Mouse (Mus musculus) splenic B cell, adult 2 months (primary cell): ENCODE measurements around the gene Unc13b.
A peak's percentile ranks its signal among the peaks of the same experiment; 100 is the strongest.

Experiments used
- DNase-seq: peaks from one replicate; pipeline ENCODE4 v3.0.0-alpha.2; 2011; ENCODE audit warnings: low read depth, low spot score
- H3K27me3 ChIP-seq: 2 replicates; pipeline ENCODE4 v1.6.1; 2012; ENCODE audit warnings: mild to moderate bottlenecking, low read length, moderate library complexity, mixed read lengths; ENCODE audit not compliant: control insufficient read depth, poor library complexity, insufficient read depth, severe bottlenecking
- H3K36me3 ChIP-seq: 2 replicates; pipeline ENCODE4 v1.6.1; 2012; ENCODE audit warnings: mild to moderate bottlenecking, low read length, moderate library complexity, mixed read lengths; ENCODE audit not compliant: control insufficient read depth, poor library complexity, insufficient read depth, severe bottlenecking

Gene Unc13b

DNA sequence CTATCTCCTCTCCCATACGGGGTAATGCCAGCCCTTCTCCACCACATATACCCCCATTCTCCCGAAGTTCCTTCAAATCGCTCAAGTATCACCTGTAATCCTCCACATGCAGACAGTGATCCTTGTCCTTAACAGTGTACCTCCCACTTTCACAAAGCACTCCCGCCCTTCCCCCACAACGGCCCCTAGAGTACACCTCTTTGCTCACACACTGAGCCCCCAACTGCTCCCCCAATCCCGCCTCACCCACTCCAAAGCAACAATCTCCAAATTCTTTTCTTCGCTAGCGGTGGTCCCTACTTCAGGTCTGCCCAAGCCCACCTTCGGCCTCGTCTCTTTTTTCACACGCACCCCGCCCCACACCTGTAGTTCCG is 13.5 kb upstream of the Unc13b start:
- no peaks in the 10 kb centered on the region for H3K27me3 ChIP-seq
- DNase-seq: no peak
- H3K36me3 ChIP-seq: no peaks in the 10 kb centered on the region

GRCm38 (mm10) chr4:43045659-43046302 is 13.0 kb upstream of the Unc13b start, which contains the start of gene Fam214b:
Gene Fam214b (minus strand): TSS chr4:43046220.
- DNase-seq: peak; percentile 94

GRCm38 (mm10) chr4:43046607-43047006 is 12.1 kb upstream of the Unc13b start:
- H3K27me3 ChIP-seq: no peaks in the 10 kb centered on the region
- no peak for DNase-seq
- no peaks in the 10 kb centered on the region for H3K36me3 ChIP-seq

More at GRCm38 (mm10) chr4:43045659-43046302, 13.0 kb upstream of the Unc13b start, which contains the start of gene Fam214b:
- Histone ChIP-seq H3K36me3 (no peaks in the 10 kb centered on the region), H3K27me3 (no peaks in the 10 kb centered on the region)

DNA sequence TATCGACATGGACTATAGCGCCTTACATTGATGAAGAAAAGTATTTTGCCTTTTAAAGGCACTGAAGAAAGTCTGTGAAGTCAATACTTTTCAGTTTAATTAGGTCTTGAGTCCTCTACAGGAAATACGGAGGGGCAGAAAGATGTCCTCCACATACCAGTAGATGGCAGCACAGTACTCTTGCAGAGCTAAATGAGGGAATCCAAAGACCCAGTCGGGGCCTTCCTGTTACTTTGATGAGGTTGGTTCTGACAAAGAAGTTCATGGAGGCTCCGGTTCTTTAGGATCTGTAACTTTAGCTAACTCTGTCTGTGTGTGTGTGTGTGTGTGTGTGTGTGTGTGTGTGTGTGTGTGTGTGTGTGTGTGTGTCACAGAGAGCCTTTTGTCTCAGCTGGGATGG is 11.5 kb upstream of the Unc13b start:
- H3K27me3 ChIP-seq: no peaks in the 10 kb centered on the region
- no peaks in the 10 kb centered on the region for H3K36me3 ChIP-seq
- DNase-seq: peak; percentile 90

- Histone ChIP-seq H3K36me3 (no peaks in the 10 kb centered on the region), H3K27me3 (no peaks in the 10 kb centered on the region)
- peak; percentile 83 for DNase-seq
Measured at GRCm38 (mm10) chr4:43052627-43053026, 6.1 kb upstream of the Unc13b start.

GRCm38 (mm10) chr4:43057654-43058053 is 1.1 kb upstream of the Unc13b start:
- Histone ChIP-seq H3K27me3 (peaks cover 2% of the 10 kb centered on the region; the same call in 1 of the 2 replicates), H3K36me3 (no peaks in the 10 kb centered on the region)
- DNase-seq: no peak

GRCm38 (mm10) chr4:43058392-43058752 is 381 bp upstream of the Unc13b start:
- Histone ChIP-seq H3K27me3 (peaks cover 2% of the 10 kb centered on the region; the same call in 1 of the 2 replicates), H3K36me3 (no peaks in the 10 kb centered on the region)
- no peak for DNase-seq

DNA sequence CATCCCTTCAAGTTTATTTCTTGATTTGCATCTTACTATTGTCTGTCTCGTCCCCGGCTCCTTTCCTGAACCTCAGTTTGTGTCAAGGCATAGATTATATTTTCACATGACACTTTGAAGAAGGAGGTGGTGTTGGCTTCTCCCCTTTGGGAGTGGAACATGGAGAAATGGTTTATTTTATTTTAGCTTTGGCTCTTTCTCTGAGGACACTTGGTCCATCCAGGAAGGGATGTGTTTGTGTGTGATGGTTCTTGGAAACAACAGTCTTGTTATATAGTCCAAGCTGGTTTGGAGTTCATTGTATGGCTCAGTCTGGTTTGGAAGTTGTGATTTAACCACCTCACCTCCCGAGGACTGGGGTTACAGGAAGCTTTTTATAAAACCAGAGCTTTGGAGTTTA is 944 bp downstream of the Unc13b start:
- H3K36me3 ChIP-seq: no peaks in the 10 kb centered on the region
- no peak for DNase-seq
- H3K27me3 ChIP-seq: peaks cover 2% of the 10 kb centered on the region; the same call in 1 of the 2 replicates

DNA sequence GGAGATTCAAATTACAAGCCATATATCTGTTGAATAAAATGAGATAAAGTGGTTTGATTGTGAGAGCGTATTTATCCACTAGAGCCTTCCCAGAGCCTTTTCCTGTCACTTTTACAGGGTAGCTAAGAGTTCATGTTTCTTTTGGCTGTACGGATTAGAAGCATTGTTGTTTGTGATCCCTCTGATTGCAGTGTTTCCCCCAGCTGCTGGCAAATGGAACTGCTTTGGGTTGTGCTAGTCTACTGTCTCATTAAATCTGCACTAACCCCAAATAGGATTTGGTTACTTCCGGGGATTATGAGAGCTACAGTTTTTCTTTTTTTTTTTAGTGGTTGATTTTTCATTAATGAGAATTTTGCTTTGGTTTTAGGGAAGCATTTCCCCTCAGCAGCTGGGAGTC is 1.5 kb downstream of the Unc13b start:
- H3K27me3 ChIP-seq: peaks cover 2% of the 10 kb centered on the region; the same call in 1 of the 2 replicates
- no peak for DNase-seq
- no peaks in the 10 kb centered on the region for H3K36me3 ChIP-seq

- no peak for DNase-seq
- Histone ChIP-seq H3K27me3 (peaks cover 2% of the 10 kb centered on the region; the same call in 1 of the 2 replicates), H3K36me3 (no peaks in the 10 kb centered on the region)
Measured at GRCm38 (mm10) chr4:43065471-43065870, 6.7 kb downstream of the Unc13b start.

GRCm38 (mm10) chr4:43074923-43075322 is 16.2 kb downstream of the Unc13b start:
- Histone ChIP-seq H3K36me3 (no peaks in the 10 kb centered on the region), H3K27me3 (no peaks in the 10 kb centered on the region)
- no peak for DNase-seq

DNA sequence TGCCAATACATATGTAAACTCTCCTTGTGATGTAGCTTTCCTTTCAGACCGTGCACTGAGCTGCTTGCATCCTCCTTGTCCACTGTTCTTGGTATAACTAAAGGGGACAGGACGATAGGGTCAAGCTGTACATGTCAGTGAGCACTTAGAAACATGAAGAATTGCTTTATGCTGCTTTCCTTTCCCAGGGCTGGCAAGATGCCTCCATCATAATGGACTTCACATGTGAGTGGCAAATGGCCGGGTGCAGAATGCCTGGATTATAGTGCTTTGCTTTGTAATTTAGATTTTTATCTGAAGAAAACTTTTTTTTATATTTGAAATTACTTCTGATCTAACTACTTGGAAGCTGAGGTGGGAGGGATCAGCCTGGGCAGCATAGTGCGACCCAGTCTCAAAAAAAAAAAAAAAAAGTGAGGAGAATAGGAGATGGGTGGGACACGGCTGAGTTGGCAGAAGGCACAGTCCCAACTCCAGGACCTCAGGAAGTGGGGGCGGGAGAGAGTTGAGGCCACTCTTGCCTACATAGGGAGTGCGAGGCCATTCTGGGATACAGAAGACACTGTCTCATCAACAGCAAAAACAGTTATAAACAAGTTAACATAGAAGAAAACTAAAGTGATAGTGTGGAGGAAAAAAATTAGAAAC is 19.4 kb downstream of the Unc13b start:
- Histone ChIP-seq H3K36me3 (no peaks in the 10 kb centered on the region), H3K27me3 (no peaks in the 10 kb centered on the region)
- no peak for DNase-seq

DNA sequence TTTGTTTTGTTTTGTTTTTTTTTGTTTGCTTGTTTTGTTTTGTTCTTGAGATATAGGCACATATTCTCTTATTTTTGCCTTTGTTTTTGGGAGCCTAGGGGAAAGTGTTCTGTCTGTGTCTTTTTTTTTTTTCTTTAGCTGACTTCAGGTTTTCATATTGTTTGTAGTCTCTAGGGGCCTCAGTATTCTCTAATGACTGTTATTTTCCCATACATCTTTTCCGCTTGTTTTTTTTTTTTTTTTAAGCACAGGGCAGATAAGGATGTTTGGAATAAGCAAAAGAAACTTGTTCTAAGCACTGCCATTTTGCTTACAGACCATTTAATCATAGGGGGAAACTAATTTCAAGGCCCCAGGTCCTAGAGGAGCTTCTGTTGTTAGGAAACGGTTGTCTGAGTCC is 23.7 kb downstream of the Unc13b start:
- H3K27me3 ChIP-seq: no peaks in the 10 kb centered on the region
- H3K36me3 ChIP-seq: no peaks in the 10 kb centered on the region
- no peak for DNase-seq

- Histone ChIP-seq H3K27me3 (no peaks in the 10 kb centered on the region), H3K36me3 (no peaks in the 10 kb centered on the region)
- no peak for DNase-seq
Measured at GRCm38 (mm10) chr4:43089950-43090349, 31.2 kb downstream of the Unc13b start.

DNA sequence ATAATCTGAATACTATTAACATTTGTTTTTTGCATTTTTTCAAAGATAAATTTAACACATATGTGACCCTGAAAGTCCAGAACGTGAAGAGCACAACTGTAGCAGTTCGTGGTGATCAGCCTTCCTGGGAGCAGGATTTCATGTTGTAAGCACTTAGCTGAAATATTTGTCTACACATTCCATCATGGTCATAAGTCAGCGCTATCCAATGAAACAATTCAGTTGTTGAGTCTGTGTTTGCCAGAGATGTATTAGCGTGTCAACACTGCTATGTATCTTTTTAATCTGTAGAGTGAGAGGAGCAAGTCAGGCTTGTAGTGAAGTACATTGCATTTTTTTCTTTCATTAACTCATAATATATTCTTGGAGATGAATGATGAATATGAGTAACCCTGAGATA is 32.4 kb downstream of the Unc13b start:
- DNase-seq: no peak
- H3K36me3 ChIP-seq: no peaks in the 10 kb centered on the region
- no peaks in the 10 kb centered on the region for H3K27me3 ChIP-seq
